Mouse (Mus musculus) cerebellum, adult 9-11 months (tissue): ENCODE results near the gene Poc1b.
"Not testable (repeated sequence)": the region's sequence is repeated elsewhere in the genome, so short reads cannot be mapped to it uniquely, and the experiment has no call there.

Source experiments
- DNase-seq: peaks from one replicate; pipeline ENCODE4 v3.0.0; 2022

Gene Poc1b

DNA sequence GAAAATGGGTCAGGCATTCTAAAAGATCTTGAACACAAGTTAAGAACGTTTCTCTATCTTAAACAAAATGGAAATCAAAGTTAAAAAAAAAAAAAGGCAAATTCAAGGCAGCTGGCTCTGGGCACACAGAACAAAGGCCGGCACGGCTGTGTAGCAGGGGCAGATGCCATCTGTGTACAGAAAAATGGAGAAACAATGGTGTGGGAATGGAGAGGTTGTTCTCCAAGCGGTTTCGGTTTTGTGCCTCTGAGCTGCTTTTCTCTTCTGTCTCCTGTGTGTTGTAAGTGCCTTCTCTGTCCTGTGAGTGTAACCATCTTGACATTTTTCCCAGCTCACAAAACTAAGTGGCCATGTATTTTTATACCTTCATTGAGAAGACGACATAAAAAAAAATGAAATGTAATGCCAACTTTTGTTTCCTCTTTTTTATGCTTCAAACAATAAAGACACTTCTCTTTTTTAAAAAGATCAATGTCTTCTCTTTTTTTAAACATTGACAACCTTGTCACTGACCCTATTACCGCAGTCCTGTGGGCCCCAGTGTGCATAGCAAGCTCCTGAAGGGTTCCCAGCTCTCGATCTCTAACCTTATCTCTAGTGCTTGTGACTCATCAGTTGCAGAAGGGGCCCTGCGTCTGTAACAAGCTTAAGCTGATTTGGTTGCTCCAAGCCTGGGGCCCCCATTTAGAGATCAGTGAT lies 90.9 kb downstream of the Poc1b start:
- DNase-seq, result no peak

DNA sequence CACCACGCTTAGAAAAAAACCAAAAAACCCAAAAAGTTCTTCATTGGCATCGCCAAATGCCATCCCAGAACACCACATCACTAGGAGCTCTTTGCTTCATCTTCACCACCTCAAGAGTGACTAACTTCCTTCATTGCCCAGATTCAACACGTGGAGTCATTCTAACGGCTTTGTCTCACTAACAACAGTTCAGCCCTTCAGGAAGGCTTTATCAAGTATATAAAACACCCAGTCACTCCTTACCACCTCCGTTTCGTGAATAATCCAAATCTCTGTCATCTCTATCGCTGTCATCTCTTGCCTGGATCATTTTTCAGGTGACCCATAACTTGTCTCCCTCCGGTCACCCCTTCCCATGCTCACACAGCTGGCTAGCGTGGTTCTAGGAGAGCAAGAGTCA lies 92.1 kb downstream of the Poc1b start:
- DNase-seq, result no peak

DNA sequence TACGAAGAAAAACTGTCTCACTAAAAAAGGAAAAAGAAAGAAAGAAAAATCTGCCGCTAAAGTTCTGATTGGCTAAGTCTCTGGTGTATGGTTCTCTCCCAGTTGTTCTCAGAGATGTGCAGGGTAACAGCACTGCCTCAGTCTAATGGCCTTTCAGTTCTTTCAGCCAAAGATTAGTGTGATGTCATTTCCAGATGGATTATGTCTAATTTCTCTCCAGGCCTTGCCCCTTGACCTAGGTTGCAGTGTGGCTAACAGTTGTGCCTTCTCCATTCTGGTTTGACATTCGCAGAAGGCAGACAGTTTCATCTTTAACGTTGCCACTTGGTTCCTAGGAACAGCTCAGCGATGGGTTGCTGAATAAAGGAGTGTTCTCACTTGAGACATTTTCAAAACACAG lies 94.1 kb downstream of the Poc1b start:
- no peak for DNase-seq

DNA sequence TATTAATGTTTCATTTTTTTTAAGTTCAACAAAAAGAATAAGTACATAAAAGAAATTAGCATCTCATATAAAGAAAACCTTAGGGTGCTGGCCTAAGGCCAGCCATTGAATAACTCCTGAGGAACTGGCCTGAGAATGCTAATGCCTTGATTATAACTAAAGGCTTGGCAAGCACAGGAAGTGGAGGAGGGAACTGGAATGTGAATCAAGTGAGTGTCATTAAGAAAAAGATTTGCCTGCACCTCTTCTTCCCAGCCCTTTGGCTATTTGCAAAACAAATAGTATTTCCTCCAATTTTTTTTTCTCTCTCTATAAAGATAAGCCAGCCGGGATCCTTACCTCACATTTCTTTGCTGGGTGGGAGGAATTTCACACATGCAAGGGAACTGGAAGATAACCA lies 95.0 kb downstream of the Poc1b start:
- no peak for DNase-seq

DNA sequence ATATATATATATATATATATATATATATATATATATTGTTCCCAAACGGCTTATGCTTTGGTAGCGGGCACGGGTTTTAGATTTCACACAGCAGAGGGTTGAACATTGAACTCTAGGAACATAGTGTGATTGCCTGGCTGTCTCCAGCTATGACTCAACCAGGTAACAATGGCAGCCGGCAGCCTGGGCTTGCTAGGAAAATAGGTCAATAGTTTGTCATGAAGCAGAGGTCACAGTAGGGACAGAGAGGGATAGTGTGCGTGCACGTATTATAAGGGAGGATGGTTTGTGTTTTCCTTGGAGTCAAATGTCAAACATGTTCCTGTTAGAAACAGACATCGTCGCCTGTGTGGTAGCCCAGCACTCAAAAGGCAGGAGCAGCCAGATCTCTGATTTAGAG lies 95.5 kb downstream of the Poc1b start:
- DNase-seq, result no peak

DNA sequence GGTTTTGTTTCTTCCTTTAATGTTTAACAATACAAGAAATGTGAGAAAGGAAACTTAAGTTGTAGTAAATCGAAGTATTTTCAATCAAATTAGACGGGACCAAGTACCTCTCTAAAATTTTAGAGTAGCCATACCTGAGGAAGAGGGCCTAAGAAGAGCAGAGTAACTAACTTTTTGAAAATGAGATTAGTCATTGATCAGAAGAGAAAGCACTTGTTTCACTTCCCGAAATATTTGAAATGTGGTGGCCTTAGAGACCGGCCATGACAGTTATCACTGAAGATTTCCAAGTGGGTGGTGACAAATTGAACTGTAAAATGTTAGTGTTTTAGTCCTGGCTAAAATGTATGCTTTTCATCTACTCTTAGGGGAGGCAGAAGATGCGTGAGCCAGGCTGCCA lies 96.3 kb downstream of the Poc1b start:
- no peak for DNase-seq

DNA sequence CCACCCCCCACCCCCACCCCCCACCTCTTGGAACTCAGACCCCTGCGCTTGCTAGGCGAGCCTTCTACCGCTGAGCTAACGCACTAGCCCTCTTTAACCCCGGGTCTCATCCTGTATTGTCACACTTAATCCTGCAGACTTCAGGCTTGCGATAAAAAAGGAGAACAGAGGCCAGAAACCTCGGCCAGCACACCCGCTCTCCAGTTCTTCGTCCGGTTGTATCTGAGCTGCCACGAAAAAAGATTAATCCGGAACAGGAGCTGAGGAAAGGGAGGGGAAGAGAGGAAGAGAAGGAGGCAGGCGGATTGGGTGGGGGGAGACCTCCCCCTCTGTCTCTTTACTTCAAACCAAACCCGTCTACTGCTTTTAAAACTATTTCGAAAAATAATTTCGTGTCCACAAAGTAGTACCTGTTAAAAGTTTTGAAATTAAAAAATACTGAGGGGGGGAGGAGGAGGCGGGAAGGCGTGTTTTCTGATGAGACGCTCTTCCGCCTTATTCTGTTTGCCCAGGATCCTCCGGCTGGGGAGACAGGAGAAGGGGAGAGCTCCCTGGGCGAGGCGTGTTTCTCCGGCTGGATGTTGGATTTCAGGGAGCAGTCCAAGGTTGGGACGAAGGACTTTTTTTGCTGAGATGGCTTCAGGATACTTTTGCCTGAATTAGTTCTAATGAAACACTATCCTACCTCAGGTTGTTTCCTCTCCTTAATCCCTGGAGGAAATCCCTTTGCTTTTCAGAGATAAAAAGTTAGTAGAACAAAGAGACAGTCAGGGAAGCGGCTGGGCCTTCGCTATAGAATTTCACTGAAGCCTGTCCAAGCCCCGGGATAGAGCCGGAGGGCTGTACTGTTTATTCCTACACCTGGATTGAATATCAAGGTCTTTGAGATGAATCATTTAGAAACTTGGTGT lies 97.0 kb downstream of the Poc1b start:
- DNase-seq, result no peak

DNA sequence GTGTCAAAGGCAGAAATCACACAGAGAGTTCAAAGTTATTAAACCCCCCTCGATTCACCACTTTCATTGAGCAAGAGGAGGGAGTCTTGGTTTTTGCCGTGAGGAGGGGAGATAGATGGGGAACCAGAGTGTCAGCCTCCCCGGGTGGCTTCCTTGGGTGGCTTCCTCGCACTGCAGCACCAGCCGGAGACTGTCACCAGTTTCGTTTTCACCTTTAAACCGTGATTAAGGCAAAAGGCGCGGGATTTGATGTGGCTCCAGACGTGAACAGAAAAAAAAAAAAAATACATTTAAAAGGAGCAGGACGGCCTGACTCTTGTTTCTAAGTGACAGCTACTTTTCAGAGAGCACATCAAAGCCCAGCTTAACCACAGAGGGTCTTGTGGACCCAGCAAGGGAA lies 97.7 kb downstream of the Poc1b start:
- no peak for DNase-seq

DNA sequence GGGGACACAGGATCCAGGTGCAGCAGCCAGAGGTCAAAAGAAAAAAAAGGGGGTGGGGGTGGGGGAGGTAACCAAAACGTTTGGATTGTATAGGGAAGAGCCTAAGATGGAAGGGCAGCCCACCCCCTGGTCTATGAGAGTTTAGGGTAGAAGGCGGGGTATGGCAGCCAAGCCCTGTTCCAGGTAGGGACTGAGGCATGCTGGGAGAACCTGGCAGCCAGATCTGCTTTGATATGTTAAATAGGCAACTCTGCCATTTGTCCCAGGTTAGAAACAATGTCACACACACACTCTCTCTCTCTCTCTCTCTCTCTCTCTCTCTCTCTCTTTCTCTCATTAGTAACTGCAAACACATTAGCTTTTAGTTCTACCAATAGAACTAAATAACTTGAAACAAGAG lies 100.3 kb downstream of the Poc1b start:
- no peak for DNase-seq

DNA sequence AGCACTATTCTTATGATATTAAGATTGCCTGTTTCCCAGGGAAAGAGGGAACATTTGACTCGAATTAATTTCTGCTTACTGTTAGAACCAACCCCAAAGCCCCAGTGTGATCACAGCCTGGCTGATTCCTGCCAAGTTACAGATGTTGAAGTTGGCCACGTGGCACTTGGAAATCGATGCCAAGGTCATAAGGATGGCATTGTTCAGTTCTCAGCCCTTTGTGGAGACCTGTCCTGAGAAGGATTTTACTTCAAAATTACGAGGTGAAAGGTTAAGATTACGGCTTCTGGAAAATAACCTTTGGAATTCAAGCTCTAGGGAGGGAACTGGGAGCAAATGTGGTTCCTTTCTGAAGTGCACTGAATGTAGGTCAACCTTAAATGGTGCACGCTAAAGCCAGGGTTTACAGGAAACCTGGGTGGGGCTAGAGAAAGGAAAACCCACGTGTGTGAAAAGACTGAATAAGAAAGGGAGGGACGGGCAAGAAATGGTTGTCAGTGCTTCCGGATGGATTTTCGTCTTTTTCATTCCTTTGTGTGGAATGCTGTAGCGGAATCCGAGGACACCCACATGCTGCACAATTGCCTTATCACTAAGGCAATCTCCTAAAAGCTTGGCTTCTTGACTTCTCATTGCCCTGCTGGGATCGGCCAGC lies 102.4 kb downstream of the Poc1b start:
- no peak for DNase-seq

DNA sequence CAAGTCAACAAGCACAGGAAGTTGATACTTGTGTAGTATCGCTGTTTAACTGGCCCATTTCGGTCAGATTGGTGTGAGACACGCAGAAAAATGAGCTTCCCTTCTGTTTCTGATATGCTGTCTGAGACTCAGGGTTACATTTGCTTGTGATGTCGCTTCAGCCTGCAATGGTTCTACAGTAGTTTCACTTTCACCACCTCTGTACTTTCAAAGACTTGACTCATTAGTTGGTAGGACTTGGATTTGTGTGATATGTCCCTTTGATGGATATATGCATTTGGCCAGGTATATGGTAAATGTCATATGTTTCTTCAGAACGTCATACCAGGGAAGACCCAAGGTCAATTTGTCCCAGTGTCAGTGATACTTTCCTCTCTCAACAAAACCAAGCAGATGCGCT lies 104.2 kb downstream of the Poc1b start:
- no peak for DNase-seq

DNA sequence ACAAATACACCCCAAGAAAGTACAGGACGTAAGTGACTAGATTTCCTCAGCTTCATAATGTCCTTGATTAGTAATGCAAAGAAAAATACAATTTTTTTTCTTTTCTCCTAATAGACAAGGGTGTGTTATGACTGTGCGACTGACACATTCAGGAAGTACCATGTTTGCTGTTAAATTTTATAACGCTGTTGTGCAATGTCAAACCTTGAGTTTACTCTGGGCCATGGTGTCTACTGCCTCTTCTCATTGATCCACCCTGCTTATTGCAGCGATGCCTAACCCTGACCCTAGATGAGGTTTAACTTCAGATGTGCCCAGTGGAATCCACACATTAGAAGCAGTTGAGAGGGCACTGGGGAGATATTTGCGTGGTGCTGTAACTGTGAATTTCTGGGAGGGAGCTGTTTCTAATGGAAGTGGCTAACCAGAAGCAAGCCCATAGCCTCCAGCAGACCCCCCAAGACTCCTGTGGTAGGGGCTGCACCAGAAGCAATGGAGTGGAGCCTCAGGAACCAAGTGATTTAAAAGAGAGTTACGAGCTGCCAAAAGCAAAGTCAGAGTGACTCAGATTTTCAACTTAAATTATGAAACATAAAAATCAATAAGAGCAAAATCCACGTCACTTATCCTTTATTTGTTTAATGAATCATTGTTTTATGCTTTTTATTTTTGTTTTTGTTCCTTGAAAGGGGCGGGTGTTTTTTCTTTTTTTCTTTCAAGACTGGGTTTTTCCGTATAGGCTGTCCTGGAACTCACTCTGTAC lies 104.8 kb downstream of the Poc1b start:
- DNase-seq, result no peak

DNA sequence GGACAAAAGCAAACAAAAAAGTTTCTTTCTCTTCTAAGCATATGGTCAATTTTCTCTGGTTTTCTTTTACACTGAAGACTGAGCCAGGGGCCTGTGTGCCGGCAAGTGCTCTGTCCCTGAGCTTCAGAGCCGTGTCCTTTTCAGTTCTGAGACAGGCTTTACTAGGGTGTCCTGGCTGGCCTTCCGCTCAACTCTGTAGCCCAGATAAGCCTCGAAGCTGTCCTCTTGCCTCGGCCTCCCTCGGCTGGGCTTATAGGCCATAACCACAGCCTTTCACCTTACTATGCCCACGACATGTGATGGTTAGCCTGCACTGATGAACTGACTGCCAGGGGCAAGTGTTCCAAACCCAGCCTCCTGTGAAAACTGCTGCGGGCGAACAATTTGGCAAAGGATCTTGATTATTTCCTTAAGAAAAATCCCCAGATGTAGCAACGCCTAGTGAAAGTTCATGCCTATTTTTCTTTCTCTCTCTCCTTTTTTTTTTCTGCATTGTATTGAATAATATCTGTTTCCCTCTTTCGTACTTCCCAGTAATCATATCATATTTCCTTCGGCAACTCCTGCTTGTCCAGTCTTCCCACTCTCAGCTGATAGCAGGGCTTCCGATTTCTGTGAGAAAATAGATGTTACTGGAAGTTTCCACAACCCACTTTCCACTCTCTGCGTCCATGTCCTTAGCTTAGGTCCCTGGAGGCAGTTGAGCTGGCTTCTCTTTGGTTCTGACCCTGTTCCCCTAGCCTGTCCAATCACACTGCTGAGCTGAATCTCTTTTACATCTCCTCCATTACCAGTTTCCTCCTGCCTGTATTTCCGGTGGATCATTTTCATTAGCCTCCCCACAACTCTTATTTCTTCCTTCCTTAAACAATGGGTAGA lies 107.8 kb downstream of the Poc1b start:
- DNase-seq, result no peak

DNA sequence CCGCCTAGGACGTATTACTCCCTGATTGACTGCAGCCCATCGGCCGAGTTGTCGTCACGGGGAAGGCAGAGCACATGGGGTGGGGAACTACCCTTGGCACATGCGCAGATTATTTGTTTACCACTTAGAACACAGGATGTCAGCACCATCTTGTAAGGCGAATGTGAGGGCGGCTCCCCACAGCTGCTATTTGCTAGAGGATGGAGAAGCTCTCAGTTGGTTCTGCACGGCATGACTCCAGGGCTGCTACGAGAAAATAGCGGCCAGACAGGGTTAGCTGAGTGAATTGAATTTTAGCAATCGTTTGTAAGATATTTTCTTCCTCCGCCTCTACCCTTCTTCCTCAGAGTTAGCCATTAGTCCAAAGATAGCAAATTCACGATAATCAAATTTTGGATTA lies 109.7 kb downstream of the Poc1b start:
- not testable (repeated sequence) for DNase-seq

DNA sequence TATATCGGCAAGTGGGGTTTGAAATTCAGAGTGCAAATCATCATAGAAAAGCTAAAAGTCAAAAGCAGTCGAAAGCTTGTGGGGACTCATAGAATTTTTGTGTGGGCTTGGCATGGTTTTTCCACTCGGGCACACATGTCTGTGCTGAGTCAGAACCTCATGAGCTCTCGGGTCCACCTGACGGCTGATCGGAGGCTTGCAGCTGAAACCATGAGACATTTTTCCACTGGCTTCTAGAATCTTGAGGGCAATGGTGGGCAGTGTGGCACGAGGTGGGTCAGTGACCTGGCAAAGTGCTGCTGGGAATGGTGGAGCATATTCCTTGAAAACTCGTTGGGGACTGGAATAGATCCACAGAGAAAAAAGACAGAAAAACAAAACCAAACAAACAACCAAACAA lies 114.7 kb downstream of the Poc1b start:
- DNase-seq, result no peak

DNA sequence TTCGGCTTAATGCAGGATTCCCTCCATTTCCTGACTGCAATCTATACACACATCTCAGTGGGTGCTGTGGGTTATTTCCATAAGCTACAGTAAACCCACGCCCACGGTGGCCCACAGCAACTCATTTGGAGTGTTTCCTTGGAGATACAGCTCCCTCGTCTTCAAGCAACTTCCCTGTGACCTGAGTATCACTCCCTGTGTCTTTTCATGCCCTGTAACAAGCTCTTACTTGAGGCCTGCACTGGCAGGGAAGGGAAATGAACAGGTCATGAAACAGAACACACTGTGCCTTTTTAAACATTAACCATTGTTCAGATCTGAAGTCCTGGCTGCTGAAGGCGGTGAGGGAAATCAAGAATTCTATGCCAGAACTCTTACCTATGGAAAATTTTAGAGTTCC lies 115.9 kb downstream of the Poc1b start:
- no peak for DNase-seq

DNA sequence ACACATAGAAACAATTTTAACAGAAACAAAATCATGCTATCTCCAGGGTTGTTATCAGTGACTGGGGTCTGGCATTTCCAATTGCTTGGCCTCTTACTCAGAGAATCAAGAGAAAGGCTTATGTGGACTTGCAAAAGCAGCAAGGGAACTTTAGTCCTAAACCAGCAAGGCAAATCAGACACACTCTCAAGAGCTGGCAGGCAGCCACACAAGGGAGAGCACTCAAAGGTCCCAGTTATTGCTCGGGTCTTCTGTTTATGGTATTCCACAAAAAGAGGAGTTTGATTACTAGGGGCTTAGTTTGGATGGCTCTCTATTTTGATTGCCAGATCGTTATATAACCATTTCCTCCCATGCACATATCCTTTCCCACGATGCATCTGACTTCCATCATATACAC lies 117.4 kb downstream of the Poc1b start:
- DNase-seq, result no peak

DNA sequence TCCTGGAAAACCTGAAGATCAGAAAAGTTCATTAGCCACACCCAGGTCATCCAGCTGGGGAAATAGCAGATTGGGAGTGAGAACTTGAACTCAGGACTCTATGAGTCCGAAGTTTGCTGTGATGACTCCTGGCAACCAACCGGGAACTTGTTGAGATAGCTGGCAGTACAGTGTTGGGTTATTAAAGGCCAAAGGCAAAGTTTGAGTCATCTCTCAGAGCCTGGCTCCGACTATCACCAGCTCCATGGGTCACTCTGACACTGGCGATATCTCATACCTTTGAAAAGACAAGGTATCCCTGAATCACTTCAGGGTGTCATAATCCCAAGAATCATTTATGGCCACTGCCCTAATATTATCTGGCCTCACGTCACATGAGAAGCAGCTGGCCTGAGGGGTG lies 119.9 kb downstream of the Poc1b start:
- DNase-seq, result no peak

DNA sequence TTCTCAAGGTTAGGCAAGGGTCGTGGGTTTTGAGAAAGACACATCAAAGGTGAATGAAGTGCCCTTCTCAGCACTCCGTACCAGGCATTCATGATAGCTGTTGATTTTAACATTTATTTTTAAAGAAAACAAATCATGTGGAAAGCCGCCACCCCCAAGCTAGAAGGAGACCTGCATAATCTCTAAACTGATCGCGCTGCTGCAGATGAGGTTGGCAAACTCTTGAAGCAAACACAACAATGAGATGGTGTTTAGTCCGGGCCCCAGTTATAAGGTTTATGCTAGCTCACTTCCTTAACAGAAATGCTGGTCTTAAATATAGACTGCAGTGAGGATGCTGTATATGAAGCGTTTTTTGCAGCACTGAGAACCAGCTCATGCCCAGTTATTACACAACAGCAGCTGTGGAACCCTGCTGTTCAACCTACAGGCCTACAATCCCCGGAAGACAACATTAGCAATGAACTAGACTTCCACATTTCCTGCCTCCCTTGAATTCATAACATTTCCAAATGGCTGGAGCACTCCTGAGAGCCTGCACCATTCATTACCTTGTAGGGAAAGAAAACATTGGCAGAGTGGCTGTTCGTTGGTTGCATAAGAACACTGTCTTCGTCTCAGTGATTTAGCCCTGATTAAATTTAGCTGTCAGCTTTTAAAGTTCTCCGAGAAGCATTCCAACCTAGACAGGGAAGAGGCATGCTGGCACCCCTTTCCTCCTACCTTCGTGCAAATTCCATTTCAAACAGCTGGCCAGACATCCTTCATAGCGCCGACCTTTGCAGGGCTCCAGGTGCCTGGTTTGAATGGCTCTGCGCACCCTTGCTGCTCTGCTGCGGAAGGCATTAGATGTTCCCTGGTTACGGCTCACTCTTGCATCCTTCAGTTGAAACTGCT lies 121.4 kb downstream of the Poc1b start:
- no peak for DNase-seq

DNA sequence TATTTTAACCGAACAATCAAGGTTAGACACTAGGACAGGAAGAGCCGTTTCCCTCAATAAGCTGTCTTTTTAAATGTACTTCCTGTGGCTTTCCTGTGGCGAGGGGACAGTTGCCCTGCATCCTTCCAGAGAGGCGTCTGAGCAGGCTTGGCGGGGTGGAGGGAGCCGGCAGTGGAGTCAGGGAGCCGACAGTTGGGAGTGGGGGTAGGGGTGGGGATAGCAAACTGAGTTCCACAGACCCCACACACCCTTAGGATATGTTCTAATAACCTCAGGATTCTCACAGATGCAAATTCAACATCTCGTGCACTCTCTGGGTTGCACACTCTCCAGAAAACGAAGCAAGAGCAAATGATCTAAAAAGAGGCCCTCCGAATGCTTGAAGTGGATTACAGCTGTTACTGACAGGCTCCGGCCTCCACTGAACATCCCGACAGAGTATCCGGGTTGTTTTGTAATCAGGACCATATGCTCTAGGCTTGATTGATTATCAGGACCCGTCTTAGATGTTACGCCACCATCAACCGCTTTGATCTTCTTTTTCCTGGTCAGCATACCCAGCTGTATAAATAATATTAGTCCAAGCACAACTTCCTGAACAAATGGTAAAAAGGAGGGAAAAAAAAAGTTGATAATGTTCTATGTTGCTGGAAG lies 122.3 kb downstream of the Poc1b start:
- DNase-seq, result no peak
